Mouse (Mus musculus): ENCODE results near the gene Adgrd1.

The Adgrd1 gene

GRCm38 (mm10) chr5:129196501-129196900 lies 100.0 kb downstream of the Adgrd1 start:
- DNase-seq (ENCODE audit: inconsistent ontology term), result no peak

GRCm38 (mm10) chr5:129196971-129197519 lies 100.5 kb downstream of the Adgrd1 start:
- DNase-seq (ENCODE audit: inconsistent ontology term), result no peak

DNA sequence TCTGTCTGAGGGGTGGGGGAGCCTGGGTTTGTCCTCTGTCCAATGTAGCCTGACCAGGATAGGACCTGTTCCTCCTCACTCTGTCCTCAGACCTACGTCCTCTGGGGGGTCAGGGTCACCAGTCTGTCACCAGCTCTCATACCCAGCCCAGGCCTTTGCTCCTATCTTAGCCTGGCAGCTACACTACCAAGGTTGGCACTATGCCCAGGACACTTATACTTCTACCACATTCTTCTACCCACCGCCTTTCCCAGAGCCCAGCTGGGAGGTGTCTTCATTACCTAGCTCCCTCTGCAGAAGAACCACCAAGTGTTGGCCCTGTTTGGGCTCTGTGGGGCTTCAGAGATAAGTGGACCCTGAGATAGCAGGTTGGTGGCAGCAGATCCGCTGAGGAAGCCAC lies 103.6 kb downstream of the Adgrd1 start:
- no peak for DNase-seq (ENCODE audit: inconsistent ontology term)

- no peak for DNase-seq (ENCODE audit: inconsistent ontology term)
Measured at GRCm38 (mm10) chr5:129208279-129208678, 111.7 kb downstream of the Adgrd1 start.

- DNase-seq (ENCODE audit: inconsistent ontology term), result no peak
Measured at GRCm38 (mm10) chr5:129208845-129209244, 112.3 kb downstream of the Adgrd1 start.

- no peak for DNase-seq (ENCODE audit: inconsistent ontology term)
Measured at GRCm38 (mm10) chr5:129211385-129212031, 115.0 kb downstream of the Adgrd1 start.

DNA sequence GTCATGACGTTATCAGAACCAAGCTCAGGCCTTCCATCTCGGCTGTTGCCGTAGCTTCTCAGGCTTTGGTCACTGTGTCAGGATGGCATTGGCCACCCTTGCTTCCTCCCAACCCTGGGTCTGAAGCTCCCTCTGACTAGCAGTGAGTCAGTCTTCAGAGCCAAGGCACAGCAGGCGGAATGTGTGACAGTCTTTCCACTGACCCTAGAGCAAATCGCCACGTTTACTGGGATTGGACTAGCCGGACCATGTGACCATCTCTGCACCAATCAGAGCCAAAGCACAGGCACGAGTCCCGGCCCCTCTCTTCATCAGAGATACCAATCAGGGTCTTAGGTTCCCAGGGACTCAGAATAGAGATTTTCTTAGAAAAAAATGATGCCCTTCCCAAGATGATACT lies 117.5 kb downstream of the Adgrd1 start:
- no peak for DNase-seq (ENCODE audit: inconsistent ontology term)

GRCm38 (mm10) chr5:129216001-129216400 lies 119.5 kb downstream of the Adgrd1 start:
- no peak for DNase-seq (ENCODE audit: inconsistent ontology term)

GRCm38 (mm10) chr5:129217481-129218221 lies 121.1 kb downstream of the Adgrd1 start:
- no peak for DNase-seq (ENCODE audit: inconsistent ontology term)

- DNase-seq (ENCODE audit: inconsistent ontology term), result no peak
Measured at GRCm38 (mm10) chr5:129218222-129218505, 121.6 kb downstream of the Adgrd1 start.

DNA sequence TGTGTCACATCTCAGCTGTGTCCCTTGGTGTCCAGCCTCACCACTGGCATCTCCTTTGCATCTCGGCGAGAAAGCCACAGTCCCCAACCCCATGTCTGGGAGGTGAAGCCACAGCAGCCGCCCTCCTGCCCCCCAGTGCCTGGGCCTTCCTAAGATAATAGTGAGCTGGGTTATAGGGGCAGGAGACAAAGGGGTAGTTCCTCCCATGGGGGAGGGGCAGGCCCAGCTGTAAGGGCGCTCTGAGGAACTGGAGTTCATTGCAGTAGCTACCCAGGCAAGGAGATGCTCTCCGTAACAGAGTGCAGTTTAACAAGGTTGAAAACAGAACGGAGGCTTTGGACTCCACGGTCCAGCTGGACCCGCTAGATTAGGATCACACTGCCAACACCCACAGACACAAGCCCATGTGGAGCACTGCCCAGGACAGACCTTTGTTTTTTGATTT lies 122.0 kb downstream of the Adgrd1 start:
- DNase-seq (ENCODE audit: inconsistent ontology term), result peak; percentile 67

GRCm38 (mm10) chr5:129219178-129219760 lies 122.7 kb downstream of the Adgrd1 start:
- DNase-seq (ENCODE audit: inconsistent ontology term), result no peak

DNA sequence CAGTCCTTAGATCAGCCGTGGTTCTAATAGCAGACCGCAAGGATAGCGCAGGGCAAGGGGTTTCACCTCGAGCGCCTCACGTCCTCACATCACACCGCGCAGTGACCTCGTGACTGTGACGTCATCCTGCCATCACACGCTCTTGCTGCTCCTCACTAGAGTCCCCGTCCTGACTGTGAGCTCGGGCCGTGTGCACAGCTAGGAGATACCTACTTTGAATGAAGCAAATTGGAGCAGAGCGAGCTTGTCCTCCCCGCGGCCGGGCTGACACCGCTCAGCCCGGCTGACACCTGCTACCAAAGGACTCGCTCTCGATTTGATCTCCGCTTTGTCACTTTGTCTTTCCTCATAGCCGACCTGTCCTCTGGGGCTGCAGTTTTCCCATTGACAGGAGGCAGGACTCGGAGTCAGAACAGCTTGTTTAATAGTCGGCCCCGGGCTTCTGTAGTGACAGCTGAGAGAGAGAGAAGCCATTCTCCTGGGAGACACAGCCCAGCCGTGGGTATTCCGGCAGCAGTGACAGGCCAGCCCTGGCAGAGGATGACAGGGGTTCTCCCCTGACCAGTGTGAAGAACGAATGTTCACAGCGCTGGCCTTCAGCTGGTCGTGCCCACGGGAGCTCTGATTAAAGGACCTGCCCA lies 129.4 kb downstream of the Adgrd1 start:
- DNase-seq (ENCODE audit: inconsistent ontology term), result no peak

DNA sequence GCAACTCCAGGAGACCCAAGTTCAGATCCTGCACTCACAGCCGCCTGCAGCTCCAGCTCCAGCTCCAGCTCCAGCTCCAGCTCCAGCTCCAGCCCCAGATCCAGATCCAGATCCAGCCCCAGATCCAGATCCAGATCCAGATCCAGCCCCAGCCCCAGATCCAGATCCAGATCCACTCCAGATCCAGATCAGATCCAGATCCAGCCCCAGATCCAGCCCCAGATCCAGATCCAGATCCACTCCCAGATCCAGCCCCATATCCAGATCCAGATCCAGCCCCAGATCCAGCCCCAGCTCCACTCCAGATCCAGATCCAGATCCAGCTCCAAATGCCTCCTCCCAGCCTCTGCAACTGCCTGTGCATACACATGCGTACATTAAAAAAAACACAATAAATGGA lies 131.6 kb downstream of the Adgrd1 start:
- no peak for DNase-seq (ENCODE audit: inconsistent ontology term)

DNA sequence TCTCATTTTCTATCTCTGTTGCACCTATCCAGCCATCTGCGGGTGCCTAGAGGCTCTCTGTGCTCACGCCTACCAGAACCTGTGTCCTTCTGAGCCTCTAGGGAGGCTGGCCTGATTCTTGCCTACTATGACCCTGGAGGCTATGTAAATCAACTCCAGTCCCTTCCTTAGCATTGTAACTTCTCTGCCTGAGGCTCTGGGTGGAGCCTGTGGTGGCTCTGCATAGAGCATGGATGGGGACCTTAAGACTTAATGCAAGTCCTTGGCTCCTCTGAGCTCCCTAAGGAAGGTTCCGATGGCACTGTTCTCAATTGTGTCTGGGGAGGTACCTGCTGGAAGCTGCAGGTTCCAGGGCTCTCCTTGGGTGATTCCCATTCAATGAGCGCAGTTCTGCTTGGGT lies 136.8 kb downstream of the Adgrd1 start:
- no peak for DNase-seq (ENCODE audit: inconsistent ontology term)

DNA sequence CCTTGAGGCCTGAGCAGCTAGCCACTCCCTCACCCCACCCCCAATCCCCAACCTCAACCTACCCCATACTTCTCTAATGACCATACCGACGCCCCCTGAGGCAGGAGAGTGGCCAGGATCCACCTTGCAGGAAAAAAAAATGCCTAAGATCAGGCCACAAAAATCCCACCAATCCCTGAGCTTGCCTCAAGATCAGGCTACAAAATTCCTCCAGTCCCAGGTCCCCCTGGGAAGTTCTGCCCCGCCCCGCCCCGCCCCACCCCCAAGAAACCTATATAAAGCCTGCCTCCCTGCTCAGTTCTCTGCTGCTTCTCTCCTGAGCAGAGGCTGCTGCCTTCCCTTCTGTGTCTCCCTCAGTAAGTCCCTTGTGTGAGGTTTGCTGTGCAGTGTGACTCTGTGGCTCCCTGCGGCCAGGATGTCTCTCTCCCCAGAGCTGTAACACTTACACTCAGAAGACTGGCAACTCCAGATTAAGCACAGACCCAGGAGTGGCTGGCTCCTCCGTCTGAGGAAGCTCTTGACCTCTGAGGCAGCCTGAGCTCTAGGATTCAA lies 137.4 kb downstream of the Adgrd1 start:
- DNase-seq (ENCODE audit: inconsistent ontology term), result no peak

- DNase-seq (ENCODE audit: inconsistent ontology term), result no peak
Measured at GRCm38 (mm10) chr5:129236366-129236765, 139.8 kb downstream of the Adgrd1 start.

DNA sequence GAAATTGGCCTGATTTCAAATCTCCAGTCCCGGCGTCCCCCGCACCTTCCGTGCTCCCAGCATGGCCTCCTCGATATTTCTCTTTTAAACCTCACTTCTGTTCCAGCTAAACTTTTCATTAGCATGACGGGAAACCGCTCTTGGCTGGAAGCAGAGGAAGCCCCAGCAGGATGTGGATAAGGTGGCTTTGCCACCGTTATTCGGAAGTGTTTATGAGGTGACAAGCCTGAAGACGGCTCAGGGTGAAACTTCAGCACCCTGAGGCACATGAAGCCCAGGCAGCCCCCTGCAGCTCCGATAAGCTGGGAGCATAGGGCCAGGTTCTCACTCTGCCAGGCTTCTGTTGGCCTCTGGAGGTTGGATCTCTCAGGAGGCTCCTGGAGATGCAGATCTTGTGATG lies 145.3 kb downstream of the Adgrd1 start:
- DNase-seq (ENCODE audit: inconsistent ontology term), result no peak

DNA sequence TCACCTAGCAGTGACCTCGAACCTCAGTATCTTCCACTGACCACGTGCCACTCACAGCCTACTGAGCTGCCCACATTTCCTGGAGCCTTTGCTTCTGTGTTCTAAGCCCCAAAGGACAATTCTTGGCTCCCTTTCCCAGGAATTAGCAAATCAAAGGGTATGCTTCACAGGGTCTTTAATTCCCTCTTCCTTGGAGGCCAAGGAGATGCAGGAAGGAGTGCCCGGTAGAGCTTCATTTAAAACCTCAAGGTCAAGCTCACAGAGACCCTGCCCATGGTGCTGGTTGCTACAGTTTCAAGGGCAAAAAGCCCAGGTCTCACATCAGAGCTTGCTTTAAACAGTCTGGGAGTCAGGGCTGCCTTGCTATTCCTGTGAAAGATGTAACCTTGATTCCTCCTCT lies 145.7 kb downstream of the Adgrd1 start:
- no peak for DNase-seq (ENCODE audit: inconsistent ontology term)

GRCm38 (mm10) chr5:129243120-129243519 lies 146.6 kb downstream of the Adgrd1 start:
- no peak for DNase-seq (ENCODE audit: inconsistent ontology term)

DNA sequence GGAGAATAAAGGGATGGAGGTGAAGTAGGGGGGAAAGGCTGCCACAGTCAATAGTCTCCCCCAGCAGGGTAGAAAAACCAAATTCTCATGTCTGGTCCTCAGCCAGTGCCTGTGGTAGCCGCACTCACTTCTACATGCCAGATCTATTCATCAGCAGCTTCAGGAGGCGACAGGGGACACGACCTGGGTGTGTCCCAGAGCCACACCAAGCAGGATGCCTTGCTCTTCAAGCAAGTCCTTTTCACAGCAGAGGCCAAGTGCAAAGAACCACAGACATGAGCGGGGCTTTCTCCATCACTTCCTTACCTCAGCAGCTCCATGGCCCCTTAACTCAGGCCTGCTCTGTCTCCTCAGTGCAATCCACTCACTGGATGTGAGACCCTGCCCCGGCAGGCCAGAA lies 147.8 kb downstream of the Adgrd1 start:
- peak; percentile 24 for DNase-seq (ENCODE audit: inconsistent ontology term)

DNA sequence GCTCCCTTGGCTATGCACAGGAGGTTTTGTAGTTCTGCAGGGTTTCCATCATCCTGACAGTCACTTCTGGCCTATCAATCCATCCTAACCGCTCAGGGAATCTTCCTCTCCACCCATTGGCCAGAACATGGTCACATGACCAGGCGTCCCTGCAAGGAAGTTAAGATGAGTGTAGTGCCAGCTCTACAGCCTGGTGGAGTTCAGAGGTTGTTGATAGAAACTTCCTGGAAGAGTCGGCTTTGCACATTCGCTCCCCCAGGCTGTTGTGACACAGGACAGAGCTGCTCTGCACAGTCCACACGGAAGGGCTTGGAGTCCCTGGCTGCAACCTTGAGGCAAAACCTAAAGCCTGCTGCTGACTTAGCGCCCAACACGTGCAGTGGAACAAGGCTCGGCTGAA lies 152.5 kb downstream of the Adgrd1 start:
- DNase-seq (ENCODE audit: inconsistent ontology term), result no peak
